Mouse (Mus musculus) neutrophil, adult 5-6 weeks (primary cell): ENCODE data around the gene Gal3st4. TPM values are rescaled to one million over a fixed set of nuclear protein-coding genes. Genes with fewer than 3 reads are reported as not detected.
"Not testable (repeated sequence)": the region's sequence is repeated elsewhere in the genome, so short reads cannot be mapped to it uniquely, and the experiment has no call there.

ENCODE experiments used
- ATAC-seq: fragments of 151-379, 151-347 bp; 2 replicates; pipeline ENCODE4 v1.8.0; 2017; ENCODE audit warnings: mild to moderate bottlenecking, moderate TSS enrichment; ENCODE audit not compliant: insufficient number of reproducible peaks, poor library complexity, low FRiP score, severe bottlenecking; ENCODE audit errors: extremely low read depth
- total RNA-seq: library from RNA; stranded (forward); fragments of 200-1000 nt; gene quantifications from 2 replicates; pipeline ENCODE4 v1.2.3, GENCODE M21; 2017

The Gal3st4 gene
- total RNA-seq, 1 experiment from 2014 or later, result not detected

DNA sequence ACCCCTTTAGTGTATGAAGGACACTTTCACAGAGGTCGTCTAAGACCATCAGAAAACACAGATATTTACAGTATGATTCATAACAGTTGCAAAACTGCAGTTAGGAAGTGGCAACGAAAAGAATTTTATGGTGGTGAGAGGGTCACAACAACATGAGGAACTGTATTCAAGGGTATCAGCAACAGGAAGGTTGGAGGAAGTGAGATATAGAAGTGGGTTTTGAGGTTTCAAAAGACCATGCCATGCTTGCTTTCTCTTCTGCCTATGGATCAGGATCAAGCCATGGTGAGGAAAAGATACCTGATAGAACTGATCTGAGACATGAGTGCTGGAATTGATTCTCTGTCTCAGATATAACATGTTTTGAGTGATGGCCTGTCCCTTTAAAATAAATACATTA lies 45.3 kb downstream of the Gal3st4 start:
- peak; percentile 56; the same call in 1 of the 2 replicates for ATAC-seq

DNA sequence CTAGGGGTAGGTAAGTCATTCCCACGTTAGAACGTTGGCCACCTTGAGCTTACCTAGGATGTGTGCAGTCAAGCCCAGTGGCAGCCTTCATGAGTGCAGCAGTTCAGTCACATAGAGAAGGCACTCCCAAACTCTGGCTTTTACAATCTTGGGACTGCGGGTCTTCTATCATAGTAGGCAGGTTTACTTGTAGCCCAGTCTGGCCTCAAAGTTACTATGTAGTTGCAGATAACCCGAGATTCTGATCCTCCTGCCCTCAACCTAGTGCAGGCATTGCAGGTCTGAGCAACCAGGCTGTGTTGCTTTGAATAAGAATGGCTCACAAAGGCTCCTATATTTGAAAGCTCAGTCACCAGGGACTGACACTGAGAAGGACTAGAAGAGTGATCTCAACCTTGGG lies 46.1 kb downstream of the Gal3st4 start:
- no peak for ATAC-seq

DNA sequence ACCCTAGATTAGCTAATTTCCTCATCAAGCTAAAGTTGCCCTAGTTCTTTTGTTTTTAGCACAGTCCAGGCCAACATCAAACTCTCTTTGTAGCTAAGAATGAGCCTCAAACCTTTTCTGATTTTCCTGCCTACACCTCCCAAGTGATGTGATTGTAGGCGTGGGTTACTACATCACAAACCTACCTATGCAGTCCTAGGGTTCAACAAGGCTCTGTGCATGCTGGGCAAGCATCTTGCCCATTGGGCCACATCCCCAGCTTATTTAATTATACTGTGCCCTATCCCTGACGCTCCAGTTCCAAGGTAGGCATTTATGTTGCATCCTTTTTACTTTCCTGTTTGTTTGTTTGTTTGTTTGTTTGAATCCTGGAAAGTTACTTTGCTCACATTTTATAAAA lies 46.9 kb downstream of the Gal3st4 start, which contains the start of gene Nxpe5:
Nxpe5 (plus strand) TSS at position 199 of the 400 bp plus-strand sequence.
- no peak for ATAC-seq

DNA sequence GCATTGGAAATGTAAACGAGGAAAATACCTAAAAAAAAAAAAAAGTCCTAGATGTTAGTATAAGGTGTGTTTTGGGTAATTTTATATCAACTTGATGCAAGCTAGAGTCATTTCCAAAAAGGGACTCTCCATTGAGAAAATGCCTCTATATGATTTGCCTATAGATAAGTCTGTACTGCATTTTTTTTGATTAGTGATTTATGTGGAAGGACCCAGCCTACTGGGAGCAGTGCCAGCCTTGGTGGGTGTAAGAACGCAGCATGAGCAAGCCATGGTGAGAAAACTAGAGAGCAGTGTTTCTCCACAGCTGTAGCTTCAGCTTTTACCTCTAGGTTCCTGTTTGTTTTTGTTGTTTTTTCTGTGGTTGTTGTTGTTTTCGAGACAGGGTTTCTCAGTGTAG lies 49.4 kb downstream of the Gal3st4 start:
- ATAC-seq, result no peak

DNA sequence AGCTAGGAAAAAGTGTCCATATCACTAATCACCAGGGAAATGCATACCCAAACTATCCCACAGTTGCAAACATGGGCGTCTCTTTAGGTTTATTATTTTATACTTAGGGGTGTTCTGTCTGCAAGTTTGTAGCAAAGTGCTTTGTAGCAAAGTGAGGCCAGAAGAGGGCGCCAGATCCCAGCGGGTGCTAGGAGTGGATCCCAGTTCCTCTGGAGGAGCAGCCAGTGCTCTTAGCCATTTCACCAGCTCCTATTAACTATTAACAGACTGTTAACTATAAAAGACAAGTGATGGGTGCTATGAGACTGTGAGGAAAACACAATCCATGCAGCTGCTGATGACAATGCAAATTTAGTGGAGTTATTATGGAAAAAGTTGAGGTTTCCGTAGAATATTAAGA lies 50.5 kb downstream of the Gal3st4 start:
- ATAC-seq, result peak; percentile 90

DNA sequence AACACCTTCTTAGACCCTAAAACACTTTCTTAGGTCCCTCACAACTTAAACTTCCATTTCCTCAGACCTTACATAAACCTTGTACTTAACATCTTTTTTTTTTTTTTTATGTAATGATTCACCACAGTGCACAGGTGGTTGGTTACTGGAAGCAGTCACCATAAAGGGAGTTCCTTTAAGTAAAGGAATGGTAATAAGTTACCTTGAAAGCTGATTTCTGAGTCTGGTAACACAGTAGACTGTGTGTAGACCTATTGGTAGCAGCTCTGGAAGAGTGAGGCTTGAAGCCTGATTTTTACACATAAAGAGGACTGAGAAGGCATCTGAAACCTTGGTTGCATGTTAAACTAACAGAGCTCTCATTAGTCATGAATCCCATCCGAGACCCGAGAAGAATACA lies 52.8 kb downstream of the Gal3st4 start:
- ATAC-seq, result no peak

DNA sequence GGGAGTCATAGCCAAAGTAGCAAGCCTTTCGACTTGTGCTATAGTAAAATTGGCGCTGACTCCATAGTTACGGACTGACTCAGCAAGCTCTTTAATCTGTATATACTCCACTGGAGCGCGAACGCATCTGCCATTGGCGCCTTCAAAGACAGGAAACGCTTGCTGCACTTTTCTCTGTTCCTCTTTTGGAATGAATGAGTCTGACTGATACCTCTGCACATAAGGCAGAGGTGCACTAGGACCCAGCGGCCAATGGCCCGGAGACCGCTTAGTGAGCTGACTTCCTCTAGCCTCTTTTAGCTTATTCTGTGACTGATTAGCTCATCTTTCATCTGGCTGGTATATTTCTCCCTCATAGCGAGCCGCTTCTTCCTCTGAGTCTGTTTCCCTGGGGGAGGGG lies 56.0 kb downstream of the Gal3st4 start:
- ATAC-seq, result not testable (repeated sequence)

Other genes starting within 250 kb of the Gal3st4 start
- gene Smok3c, start 219.6 kb downstream of the Gal3st4 start, total RNA-seq, result 0.35 TPM in 1 of 2 replicates, not detected in the other
- 15.2 and 18.7 TPM in 2 replicates for gene Zkscan1, start 187.8 kb downstream of the Gal3st4 start, total RNA-seq
- 8.5 and 11.5 TPM in 2 replicates for gene Zscan21, start 155.9 kb downstream of the Gal3st4 start, total RNA-seq
- 6.4 and 8.6 TPM in 2 replicates for gene Zfp113, start 117.1 kb downstream of the Gal3st4 start, total RNA-seq
- gene Cops6, start 111.8 kb downstream of the Gal3st4 start, total RNA-seq, result 14.2 and 19.2 TPM in 2 replicates
- gene Ap4m1, start 100.8 kb downstream of the Gal3st4 start, total RNA-seq, result 18.4 and 20.3 TPM in 2 replicates
- 86.1 and 89.7 TPM in 2 replicates for gene Mcm7, start 100.4 kb downstream of the Gal3st4 start, total RNA-seq
- gene Taf6, start 85.4 kb downstream of the Gal3st4 start, total RNA-seq, result 26.5 and 26.7 TPM in 2 replicates
- gene Cnpy4, start 85.4 kb downstream of the Gal3st4 start, total RNA-seq, result 26.9 and 31.3 TPM in 2 replicates
- gene Mblac1, start 78.5 kb downstream of the Gal3st4 start, total RNA-seq, result 0.81 and 0.86 TPM in 2 replicates
- gene Nxpe5, start 46.9 kb downstream of the Gal3st4 start, total RNA-seq, result not detected in 2 replicates
- gene Lamtor4, start 17.4 kb downstream of the Gal3st4 start, total RNA-seq, result 27.3 and 36.7 TPM in 2 replicates
- gene BC037034, start 8.8 kb downstream of the Gal3st4 start, total RNA-seq, result 77.2 and 79.3 TPM in 2 replicates
- not detected in 2 replicates for gene Gm43720, start 7.1 kb upstream of the Gal3st4 start, total RNA-seq
- 3.8 and 4.3 TPM in 2 replicates for gene Gpc2, start 7.2 kb upstream of the Gal3st4 start, total RNA-seq
- gene Stag3, start 7.4 kb upstream of the Gal3st4 start, total RNA-seq, result 2.6 and 3.6 TPM in 2 replicates
- gene Pvrig, start 69.1 kb upstream of the Gal3st4 start, total RNA-seq, result not detected in 2 replicates
- 18.7 and 25.8 TPM in 2 replicates for gene Zfp157, start 168.6 kb upstream of the Gal3st4 start, total RNA-seq